Mouse (Mus musculus) liver, embryonic 14.5 days (tissue): ENCODE results near the gene Plpp2.

ENCODE experiments used
- CTCF ChIP-seq: IDR thresholded peaks from 2 replicates; pipeline ENCODE4 v1.5.1; 2016; ENCODE audit warnings: antibody characterized with exemption, low read depth, control low read depth
- EP300 ChIP-seq: IDR thresholded peaks from 2 replicates; pipeline ENCODE4 v1.6.1; 2016; ENCODE audit warnings: antibody characterized with exemption, low read depth

- TF ChIP-seq EP300 = no peak
- TF ChIP-seq CTCF = no peak
Observed at GRCm38 (mm10) chr10:79575754-79576153, 42.2 kb upstream of the Plpp2 start.
